Mouse (Mus musculus): ENCODE data around the gene Cdh19. TPM values are rescaled to one million over a fixed set of nuclear protein-coding genes. Genes with fewer than 3 reads are reported as not detected.

Cdh19 gene
- polyA plus RNA-seq (2015; fragmentation: Nextera tagmentation; extraction: Ambion mirVana), result 0.53 and 0.56 TPM in 2 replicates

- H3K27ac ChIP-seq (replicated peaks), result no peak within 1 kb of the TSS
- no peaks in the 10 kb centered on the region for H3K9me3 ChIP-seq
- H3K9ac ChIP-seq, result no peak within 1 kb of the TSS
- no peaks in the 10 kb centered on the region for H3K27me3 ChIP-seq
- H3K4me2 ChIP-seq, result no peak within 1 kb of the TSS
- H3K36me3 ChIP-seq, result no peaks in the 10 kb centered on the region
- no peak for ATAC-seq (ENCODE audit: low FRiP score, low read depth)
- H3K4me3 ChIP-seq, result no peak within 1 kb of the TSS
- no peaks in the 10 kb centered on the region for H3K4me1 ChIP-seq (replicated peaks)
- WGBS, result 48% methylated on average over 2 of the region's 2 CpGs
Measured at GRCm38 (mm10) chr1:110977484-110977883, at the start of gene Cdh19. Cdh19 (minus strand) TSS chr1:110977584.

- 31% methylated on average over 3 of the region's 3 CpGs for WGBS
- Histone ChIP-seq H3K4me3 (no peak overlapping the region), H3K27ac (replicated peaks) (no peak overlapping the region), H3K36me3 (no peaks in the 10 kb centered on the region), H3K4me2 (no peak overlapping the region), H3K9me3 (no peaks in the 10 kb centered on the region), H3K27me3 (no peaks in the 10 kb centered on the region), H3K4me1 (replicated peaks) (no peaks in the 10 kb centered on the region), H3K9ac (no peak overlapping the region)
- no peak for ATAC-seq (ENCODE audit: low FRiP score, low read depth)
Measured at GRCm38 (mm10) chr1:111020434-111021060, 43.2 kb upstream of the Cdh19 start.

- no peak for ATAC-seq (ENCODE audit: low FRiP score, low read depth)
- no peaks in the 10 kb centered on the region for H3K9me3 ChIP-seq
Measured at GRCm38 (mm10) chr1:111017640-111018039, 40.3 kb upstream of the Cdh19 start.

GRCm38 (mm10) chr1:110989824-110990223, 12.4 kb upstream of the Cdh19 start:
- H3K4me1 ChIP-seq (replicated peaks), result no peaks in the 10 kb centered on the region
- no peak overlapping the region for H3K4me2 ChIP-seq
- H3K9me3 ChIP-seq, result no peaks in the 10 kb centered on the region
- no peak for ATAC-seq (ENCODE audit: low FRiP score, low read depth)
- H3K9ac ChIP-seq, result no peak overlapping the region
- no peak overlapping the region for H3K27ac ChIP-seq (replicated peaks)
- H3K27me3 ChIP-seq, result no peaks in the 10 kb centered on the region
- H3K36me3 ChIP-seq, result no peaks in the 10 kb centered on the region
- no peak overlapping the region for H3K4me3 ChIP-seq

More at GRCm38 (mm10) chr1:111017640-111018039, 40.3 kb upstream of the Cdh19 start:
- Histone ChIP-seq H3K36me3 (no peaks in the 10 kb centered on the region), H3K9ac (no peak overlapping the region), H3K4me3 (no peak overlapping the region), H3K4me1 (replicated peaks) (no peaks in the 10 kb centered on the region), H3K4me2 (no peak overlapping the region), H3K27ac (replicated peaks) (no peak overlapping the region), H3K27me3 (no peaks in the 10 kb centered on the region)

- no peaks in the 10 kb centered on the region for H3K27me3 ChIP-seq
- no peak for ATAC-seq (ENCODE audit: low FRiP score, low read depth)
- no peaks in the 10 kb centered on the region for H3K4me1 ChIP-seq (replicated peaks)
- H3K4me2 ChIP-seq, result no peak overlapping the region
- no peak overlapping the region for H3K27ac ChIP-seq (replicated peaks)
- WGBS, result 76% methylated on average over 2 of the region's 2 CpGs
- H3K4me3 ChIP-seq, result no peak overlapping the region
- H3K36me3 ChIP-seq, result no peaks in the 10 kb centered on the region
- no peak overlapping the region for H3K9ac ChIP-seq
- no peaks in the 10 kb centered on the region for H3K9me3 ChIP-seq
Measured at GRCm38 (mm10) chr1:110969201-110969600, 8.2 kb downstream of the Cdh19 start.

GRCm38 (mm10) chr1:110909752-110910151, 67.6 kb downstream of the Cdh19 start:
- no peak overlapping the region for H3K9ac ChIP-seq
- no peaks in the 10 kb centered on the region for H3K9me3 ChIP-seq
- no peak for ATAC-seq (ENCODE audit: low FRiP score, low read depth)
- no peaks in the 10 kb centered on the region for H3K27me3 ChIP-seq
- H3K36me3 ChIP-seq, result no peaks in the 10 kb centered on the region
- H3K4me2 ChIP-seq, result no peak overlapping the region
- H3K27ac ChIP-seq (replicated peaks), result no peak overlapping the region
- H3K4me3 ChIP-seq, result no peak overlapping the region
- H3K4me1 ChIP-seq (replicated peaks), result no peaks in the 10 kb centered on the region
- WGBS, result 91% methylated on average over 1 of the region's 1 CpGs

- H3K4me1 ChIP-seq (replicated peaks), result no peaks in the 10 kb centered on the region
- H3K27me3 ChIP-seq, result no peaks in the 10 kb centered on the region
Measured at GRCm38 (mm10) chr1:110909218-110909617, 68.2 kb downstream of the Cdh19 start.

GRCm38 (mm10) chr1:110904266-110904665, 73.1 kb downstream of the Cdh19 start:
- Histone ChIP-seq H3K9me3 (no peaks in the 10 kb centered on the region), H3K4me3 (no peak overlapping the region), H3K27ac (replicated peaks) (no peak overlapping the region), H3K9ac (no peak overlapping the region), H3K4me2 (no peak overlapping the region), H3K27me3 (no peaks in the 10 kb centered on the region), H3K4me1 (replicated peaks) (no peaks in the 10 kb centered on the region), H3K36me3 (no peaks in the 10 kb centered on the region)
- 77% methylated on average over 2 of the region's 2 CpGs for WGBS
- ATAC-seq (ENCODE audit: low FRiP score, low read depth), result no peak

More at GRCm38 (mm10) chr1:110909218-110909617, 68.2 kb downstream of the Cdh19 start:
- Histone ChIP-seq H3K27ac (replicated peaks) (no peak overlapping the region), H3K4me2 (no peak overlapping the region), H3K9ac (no peak overlapping the region), H3K36me3 (no peaks in the 10 kb centered on the region), H3K4me3 (no peak overlapping the region), H3K9me3 (no peaks in the 10 kb centered on the region)
- WGBS, result 83% methylated on average over 1 of the region's 1 CpGs
- no peak for ATAC-seq (ENCODE audit: low FRiP score, low read depth)
